Mouse (Mus musculus) adrenal gland, postnatal 25 days (tissue): ENCODE results near the gene Parvg. TPM values are rescaled to one million over a fixed set of nuclear protein-coding genes. Genes with fewer than 3 reads are reported as not detected.

Experiments
- DNase-seq: peaks from one replicate; pipeline ENCODE4 v3.0.0; 2021; ENCODE audit warnings: mixed read lengths
- total RNA-seq: library from RNA; stranded (reverse); gene quantifications from 2 replicates; pipeline ENCODE4 v1.2.3, GENCODE M21; 2021

Parvg gene
- total RNA-seq, 1 experiment from 2014 or later = 3.6 TPM

- no peak for DNase-seq
These were observed 18.5 kb upstream of the Parvg start for GRCm38 (mm10) chr15:84305333-84305732.

GRCm38 (mm10) chr15:84310271-84310670 lies 13.6 kb upstream of the Parvg start:
- no peak for DNase-seq

GRCm38 (mm10) chr15:84311295-84312085 lies 12.3 kb upstream of the Parvg start:
- no peak for DNase-seq

- DNase-seq = no peak
These were observed 10.8 kb upstream of the Parvg start for GRCm38 (mm10) chr15:84312878-84313565.

- DNase-seq = no peak
These were observed 10.3 kb upstream of the Parvg start for GRCm38 (mm10) chr15:84313566-84313878.

GRCm38 (mm10) chr15:84314420-84315080 lies 9.3 kb upstream of the Parvg start:
- no peak for DNase-seq

- no peak for DNase-seq
These were observed 8.4 kb upstream of the Parvg start for GRCm38 (mm10) chr15:84315276-84316046.

GRCm38 (mm10) chr15:84319393-84319792 lies 4.4 kb upstream of the Parvg start:
- DNase-seq = no peak

- DNase-seq = no peak
These were observed 2.2 kb upstream of the Parvg start for GRCm38 (mm10) chr15:84321544-84322174.

GRCm38 (mm10) chr15:84324870-84325553 lies 1.2 kb downstream of the Parvg start:
- DNase-seq = no peak

GRCm38 (mm10) chr15:84325736-84326135 lies 1.9 kb downstream of the Parvg start:
- DNase-seq = no peak

- DNase-seq = no peak
These were observed 5.0 kb downstream of the Parvg start for GRCm38 (mm10) chr15:84328870-84329269.

- DNase-seq = no peak
These were observed 6.1 kb downstream of the Parvg start for GRCm38 (mm10) chr15:84329940-84330339.

GRCm38 (mm10) chr15:84331066-84331612 lies 7.3 kb downstream of the Parvg start:
- no peak for DNase-seq

- DNase-seq = no peak
These were observed 12.5 kb downstream of the Parvg start for GRCm38 (mm10) chr15:84336281-84336817.

- no peak for DNase-seq
These were observed 13.8 kb downstream of the Parvg start for GRCm38 (mm10) chr15:84337599-84337998.

- DNase-seq = no peak
These were observed 17.1 kb downstream of the Parvg start for GRCm38 (mm10) chr15:84340926-84341325.

- DNase-seq = no peak
These were observed 24.9 kb downstream of the Parvg start for GRCm38 (mm10) chr15:84348769-84349168.

GRCm38 (mm10) chr15:84349915-84350738 lies 26.3 kb downstream of the Parvg start:
- DNase-seq = no peak

- DNase-seq = no peak
These were observed 27.5 kb downstream of the Parvg start for GRCm38 (mm10) chr15:84351342-84351741.
